Mouse (Mus musculus) heart, postnatal 0 days (tissue): ENCODE data around the gene Polg2. TPM values are rescaled to one million over a fixed set of nuclear protein-coding genes. Genes with fewer than 3 reads are reported as not detected.
"Not testable (repeated sequence)": the region's sequence is repeated elsewhere in the genome, so short reads cannot be mapped to it uniquely, and the experiment has no call there.

Experiments
- ATAC-seq: fragments of 200-750 bp; cut with Nextera tagmentation; 2 replicates; pipeline ENCODE4 v1.8.0; 2017; ENCODE audit warnings: low read depth, moderate number of reproducible peaks, moderate library complexity; ENCODE audit not compliant: insufficient read depth
- DNase-seq: peaks from one replicate; pipeline ENCODE4 v3.0.0-alpha.2; 2016; ENCODE audit warnings: low spot score
- H3K27ac ChIP-seq: fragments of 300-500 bp; sonication (generic); 2 replicates; pipeline ENCODE4 v1.5.1; 2014; ENCODE audit warnings: low read depth, mild to moderate bottlenecking
- H3K27me3 ChIP-seq: fragments of 300-500 bp; sonication (generic); 2 replicates; pipeline ENCODE4 v1.6.1; 2014; ENCODE audit warnings: low read length, mixed read lengths; ENCODE audit not compliant: control insufficient read depth, insufficient read depth
- H3K36me3 ChIP-seq: fragments of 300-500 bp; sonication (generic); replicated peaks from 2 replicates; pipeline ENCODE4 v1.6.1; 2014; ENCODE audit warnings: low read length, mixed read lengths; ENCODE audit not compliant: control insufficient read depth, insufficient read depth
- H3K4me1 ChIP-seq: fragments of 300-500 bp; sonication (generic); 2 replicates; pipeline ENCODE4 v1.6.1; 2014; ENCODE audit warnings: antibody characterized with exemption; ENCODE audit not compliant: control insufficient read depth, insufficient read depth
- H3K4me2 ChIP-seq: fragments of 300-500 bp; sonication (generic); 2 replicates; pipeline ENCODE4 v1.6.1; 2014; ENCODE audit warnings: low read depth, mild to moderate bottlenecking, low read length, moderate library complexity
- H3K4me3 ChIP-seq: fragments of 300-500 bp; sonication (generic); 2 replicates; pipeline ENCODE4 v1.5.1; 2014; ENCODE audit warnings: low read depth, low read length
- H3K9ac ChIP-seq: fragments of 300-500 bp; sonication (generic); replicated peaks from 2 replicates; pipeline ENCODE4 v1.6.1; 2014; ENCODE audit warnings: low read depth, low read length, mixed read lengths
- H3K9me3 ChIP-seq: fragments of 300-500 bp; sonication (generic); replicated peaks from 2 replicates; pipeline ENCODE4 v1.6.1; 2016; ENCODE audit warnings: low read length; ENCODE audit not compliant: control insufficient read depth
- CTCF ChIP-seq: IDR thresholded peaks from 2 replicates; pipeline ENCODE4 v1.5.1; 2016; ENCODE audit warnings: antibody characterized with exemption, control low read depth, low read depth
- EP300 ChIP-seq: IDR thresholded peaks from 2 replicates; pipeline ENCODE4 v1.6.1; 2016; ENCODE audit warnings: antibody characterized with exemption, low read depth
- WGBS: fragments of 180-500 bp; shearing (Covaris S2); extraction: QIAGEN DNeasy Blood & Tissue Kit; methylation state at CpG from one replicate; pipeline ENCODE4 v1.1.7; 2014; 5-methylcytosine and 5-hydroxymethylcytosine counted together
- polyA plus RNA-seq: library from polyadenylated mRNA; unstranded; fragments of >200 nt; fragmentation: Nextera tagmentation; extraction: Ambion mirVana; gene quantifications from 2 replicates; pipeline ENCODE4 v1.2.1, GENCODE M21; 2015
- total RNA-seq: library from RNA; depleted of rRNA; stranded (reverse); fragments of >200 nt; gene quantifications from 2 replicates; pipeline ENCODE4 v1.2.3, GENCODE M21; 2014; ENCODE audit warnings: low replicate concordance

Polg2 gene
- total and polyA plus RNA-seq, 2 experiments from 2014 or later: 1.1 to 7.2 TPM

DNA sequence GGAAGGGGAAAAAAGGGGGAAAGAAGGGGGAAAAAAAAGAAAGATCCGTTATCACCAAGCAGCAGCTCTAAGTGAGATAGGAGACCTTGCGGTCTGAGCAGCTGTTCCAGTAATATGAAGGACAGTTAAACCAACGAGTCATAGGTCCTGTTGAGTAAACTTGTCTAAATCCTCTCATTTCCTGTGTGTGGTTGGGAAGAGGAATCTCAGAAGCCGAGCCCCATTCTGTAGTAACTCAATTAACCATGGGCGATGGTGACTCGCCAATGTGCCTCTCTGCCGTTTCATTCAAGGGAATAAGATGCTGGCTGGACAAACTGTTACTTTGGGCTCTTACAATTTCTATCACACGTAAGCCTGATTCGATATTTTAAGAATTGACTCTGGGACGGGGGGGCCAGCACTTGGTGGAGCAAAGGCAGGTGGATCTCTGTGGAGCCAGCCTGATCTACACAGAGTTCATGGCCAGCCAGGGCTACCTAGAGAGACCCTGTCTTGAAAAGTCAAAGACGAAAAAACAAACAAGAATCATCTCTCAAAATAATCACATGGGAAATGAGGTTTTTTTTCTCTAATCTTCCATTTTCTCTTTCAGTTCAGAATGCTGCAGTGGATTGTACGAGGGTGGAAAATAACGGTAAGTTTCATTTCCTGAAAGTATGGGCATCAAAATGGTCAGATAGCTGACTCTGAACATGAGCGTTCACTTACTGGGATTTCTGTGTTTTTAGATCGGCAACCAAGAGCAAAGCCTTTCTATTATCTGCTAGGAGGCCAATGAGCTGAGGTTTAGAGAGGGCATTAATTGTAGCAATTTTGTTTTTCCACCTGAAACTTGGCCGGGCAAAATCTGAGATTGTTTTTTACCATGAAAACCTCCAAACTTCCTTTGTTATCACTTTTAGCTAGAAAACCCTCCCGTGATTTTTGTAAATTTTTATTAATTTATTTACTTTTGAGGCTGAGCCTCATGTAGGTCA lies 28.0 kb downstream of the Polg2 start, which contains the start of gene Milr1:
Gene Milr1, plus strand, starts transcription at position 188 of the 980 bp plus-strand sequence.
- H3K36me3 ChIP-seq: no peaks in the 10 kb centered on the region
- H3K4me2 ChIP-seq: peak within 1 kb of the TSS; percentile 5; the same call in 1 of the 2 replicates
- no peaks in the 10 kb centered on the region for H3K27me3 ChIP-seq
- no peak within 1 kb of the TSS for H3K9ac ChIP-seq
- H3K9me3 ChIP-seq: no peaks in the 10 kb centered on the region
- peak within 1 kb of the TSS; percentile 46; the same call in 1 of the 2 replicates for H3K27ac ChIP-seq
- no peaks in the 10 kb centered on the region for H3K4me1 ChIP-seq
- no peak for TF ChIP-seq CTCF
- TF ChIP-seq EP300: no peak
- H3K4me3 ChIP-seq: peak within 1 kb of the TSS; percentile 9; the same call in 1 of the 2 replicates
- WGBS: 74% methylated on average over 17 of the region's 17 CpGs
- DNase-seq (no peak), ATAC-seq (no peak)

DNA sequence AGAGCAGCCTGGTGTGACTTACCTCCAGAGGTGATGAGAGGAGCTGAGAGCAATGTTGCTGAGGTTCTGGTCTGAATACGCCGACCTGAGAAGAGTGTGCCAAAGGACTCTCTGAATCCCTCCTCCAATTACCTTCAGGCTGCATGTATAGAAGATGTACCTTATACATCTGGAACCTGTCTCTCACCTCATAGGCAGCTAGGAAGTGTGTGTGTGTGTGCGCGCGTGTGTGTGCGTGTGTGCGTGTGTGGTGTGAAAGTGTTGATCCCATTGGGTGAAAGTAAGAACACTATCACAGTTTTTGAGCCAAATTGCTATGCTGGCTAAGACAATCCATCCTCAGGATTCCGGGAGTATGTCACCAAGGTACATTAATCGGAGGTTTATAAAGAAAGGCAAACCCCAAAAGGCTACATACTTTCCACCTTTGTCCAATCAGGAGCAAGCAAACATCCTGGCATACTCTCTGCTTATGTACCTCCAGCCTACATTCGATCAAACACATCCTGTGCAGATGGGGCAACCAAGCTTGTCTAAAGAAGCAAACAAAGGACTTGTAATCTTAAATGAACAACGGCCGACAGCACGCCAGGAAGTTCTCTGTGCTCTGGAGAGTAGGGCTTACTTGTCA lies 29.1 kb downstream of the Polg2 start, which contains the start of gene Pecam1:
Gene Pecam1, minus strand, starts transcription at position 508 of the 631 bp plus-strand sequence.
- peak within 1 kb of the TSS; percentile 5; the same call in 1 of the 2 replicates for H3K4me2 ChIP-seq
- TF ChIP-seq EP300 (no peak), CTCF (no peak)
- peak within 1 kb of the TSS; percentile 46; the same call in 1 of the 2 replicates for H3K27ac ChIP-seq

GRCm38 (mm10) chr11:106749557-106750120 lies 29.7 kb downstream of the Polg2 start:
- not testable (repeated sequence) for H3K9me3 ChIP-seq, H3K36me3 ChIP-seq, DNase-seq, H3K9ac ChIP-seq, H3K4me1 ChIP-seq, H3K27me3 ChIP-seq, H3K4me2 ChIP-seq, ATAC-seq
- Histone ChIP-seq H3K27ac (peak overlapping the region; percentile 46; the same call in 1 of the 2 replicates), H3K4me3 (peak overlapping the region; percentile 9; the same call in 1 of the 2 replicates)
- 94% methylated on average over 7 of the region's 7 CpGs for WGBS

More for the DNA sequence above, 29.1 kb downstream of the Polg2 start, which contains the start of gene Pecam1:
- H3K4me1 ChIP-seq: no peaks in the 10 kb centered on the region
- no peaks in the 10 kb centered on the region for H3K36me3 ChIP-seq
- H3K4me3 ChIP-seq: peak within 1 kb of the TSS; percentile 9; the same call in 1 of the 2 replicates
- H3K27me3 ChIP-seq: no peaks in the 10 kb centered on the region
- no peak for ATAC-seq
- 71% methylated on average over 13 of the region's 13 CpGs for WGBS
- H3K9me3 ChIP-seq: no peaks in the 10 kb centered on the region
- DNase-seq: peak; percentile 25
- H3K9ac ChIP-seq: no peak within 1 kb of the TSS

- WGBS: 89% methylated on average over 5 of the region's 5 CpGs
- Histone ChIP-seq H3K27me3 (no peaks in the 10 kb centered on the region), H3K4me1 (no peaks in the 10 kb centered on the region), H3K9me3 (no peaks in the 10 kb centered on the region), H3K4me2 (no peak overlapping the region), H3K36me3 (no peaks in the 10 kb centered on the region), H3K27ac (no peak overlapping the region), H3K4me3 (no peak overlapping the region), H3K9ac (no peak overlapping the region)
- ATAC-seq (no peak), DNase-seq (no peak)
- TF ChIP-seq CTCF: peak; percentile 29
- TF ChIP-seq EP300: no peak
These were observed 34.4 kb downstream of the Polg2 start for GRCm38 (mm10) chr11:106744949-106745348.

DNA sequence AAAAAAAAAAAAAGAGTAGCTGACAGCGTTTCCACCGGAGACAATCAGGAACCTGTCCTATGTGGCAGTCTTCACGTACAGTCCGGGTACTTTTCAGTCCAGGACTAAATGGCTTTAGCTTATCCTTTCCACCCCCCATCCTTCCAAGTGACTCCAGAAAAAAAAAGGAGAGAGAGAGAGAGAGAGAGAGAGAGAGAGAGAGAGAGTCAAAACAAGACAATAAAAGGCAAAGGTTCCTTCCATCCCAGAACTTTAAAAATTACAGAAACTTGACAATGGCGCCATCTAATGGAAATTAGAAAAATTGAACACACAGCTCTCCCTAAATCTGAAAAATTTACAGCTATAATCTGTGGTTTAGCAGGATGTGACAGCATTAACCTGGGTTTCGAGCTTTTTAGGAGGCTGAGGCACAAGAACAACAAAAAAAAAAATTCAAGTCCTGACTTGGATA lies 36.9 kb downstream of the Polg2 start:
- WGBS: 39% methylated on average over 6 of the region's 6 CpGs
- ATAC-seq (peak; percentile 27; the same call in 1 of the 2 replicates), DNase-seq (peak; percentile 59)

More for the DNA sequence above, 36.9 kb downstream of the Polg2 start:
- no peaks in the 10 kb centered on the region for H3K4me1 ChIP-seq
- H3K9me3 ChIP-seq: no peaks in the 10 kb centered on the region
- H3K27me3 ChIP-seq: no peaks in the 10 kb centered on the region
- no peak overlapping the region for H3K4me3 ChIP-seq
- no peak overlapping the region for H3K27ac ChIP-seq
- TF ChIP-seq CTCF (peak; percentile 72), EP300 (no peak)
- no peaks in the 10 kb centered on the region for H3K36me3 ChIP-seq
- H3K4me2 ChIP-seq: no peak overlapping the region
- H3K9ac ChIP-seq: no peak overlapping the region
